Mouse (Mus musculus) forebrain, embryonic 10.5 days (tissue): ENCODE data around the gene Arid4a. TPM values are rescaled to one million over a fixed set of nuclear protein-coding genes. Genes with fewer than 3 reads are reported as not detected.
"Not testable (repeated sequence)": the region's sequence is repeated elsewhere in the genome, so short reads cannot be mapped to it uniquely, and the experiment has no call there.

Experiments used
- DNase-seq: peaks from one replicate; pipeline ENCODE4 v3.0.0-alpha.2; 2017; ENCODE audit warnings: low spot score; ENCODE audit errors: extremely low spot score
- H3K27ac ChIP-seq: fragments of 300-500 bp; sonication (generic); 2 replicates; pipeline ENCODE4 v1.5.1; 2016; ENCODE audit warnings: mild to moderate bottlenecking
- H3K27me3 ChIP-seq: fragments of 300-500 bp; sonication (generic); 2 replicates; pipeline ENCODE4 v1.6.1; 2016; ENCODE audit warnings: mild to moderate bottlenecking; ENCODE audit not compliant: poor library complexity, severe bottlenecking
- H3K36me3 ChIP-seq: fragments of 300-500 bp; sonication (generic); replicated peaks from 2 replicates; pipeline ENCODE4 v1.6.1; 2016; ENCODE audit warnings: mild to moderate bottlenecking, moderate library complexity
- H3K4me1 ChIP-seq: fragments of 300-500 bp; sonication (generic); 2 replicates; pipeline ENCODE4 v1.6.1; 2016
- H3K4me3 ChIP-seq: fragments of 300-500 bp; sonication (generic); 2 replicates; pipeline ENCODE4 v1.5.1; 2016; ENCODE audit warnings: mild to moderate bottlenecking, moderate library complexity
- H3K9me3 ChIP-seq: fragments of 300-500 bp; sonication (generic); 2 replicates; pipeline ENCODE4 v1.6.1; 2016; ENCODE audit warnings: mild to moderate bottlenecking, moderate library complexity
- WGBS: fragments of 180-500 bp; shearing (Covaris S2); methylation state at CpG from one replicate; pipeline ENCODE4 v1.1.7; 2016; 5-methylcytosine and 5-hydroxymethylcytosine counted together
- polyA plus RNA-seq: library from polyadenylated mRNA; unstranded; fragments of >200 nt; fragmentation: Nextera tagmentation; extraction: Ambion mirVana; gene quantifications from 2 replicates; pipeline ENCODE4 v1.2.1, GENCODE M21; 2016

Gene Arid4a
- polyA plus RNA-seq, 1 experiment from 2014 or later: 28.3 TPM

DNA sequence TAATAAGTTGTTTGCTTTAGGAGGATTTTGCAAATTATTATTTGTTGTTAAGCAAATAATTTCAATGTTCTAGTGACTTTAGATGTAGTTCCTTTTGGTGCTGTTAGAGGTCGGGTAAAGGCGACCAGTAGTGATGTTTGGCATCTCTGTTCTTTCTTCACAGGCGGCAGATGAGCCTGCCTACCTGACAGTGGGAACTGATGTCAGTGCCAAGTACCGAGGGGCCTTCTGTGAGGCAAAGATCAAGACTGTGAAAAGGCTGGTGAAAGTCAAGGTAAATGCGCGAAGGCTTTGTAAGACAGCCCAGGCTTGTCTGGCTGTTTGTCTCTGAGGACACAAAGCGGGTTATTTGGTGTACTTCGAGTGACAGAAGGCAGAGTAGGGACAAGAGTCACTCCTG, 3.4 kb downstream of the Arid4a start:
- DNase-seq: no peak
- Histone ChIP-seq H3K4me1 (peaks cover 17% of the 10 kb centered on the region), H3K36me3 (peaks cover 51% of the 10 kb centered on the region), H3K27ac (no peak overlapping the region), H3K9me3 (no peaks in the 10 kb centered on the region), H3K4me3 (no peak overlapping the region), H3K27me3 (no peaks in the 10 kb centered on the region)
- WGBS: 94% methylated on average over 8 of the region's 8 CpGs

GRCm38 (mm10) chr12:71024411-71024810, 8.6 kb downstream of the Arid4a start:
- WGBS: 97% methylated on average over 10 of the region's 10 CpGs
- Histone ChIP-seq H3K4me1 (no peaks in the 10 kb centered on the region), H3K27me3 (no peaks in the 10 kb centered on the region), H3K27ac (no peak overlapping the region), H3K4me3 (no peak overlapping the region), H3K9me3 (no peaks in the 10 kb centered on the region), H3K36me3 (peaks cover 95% of the 10 kb centered on the region)
- DNase-seq: no peak

- H3K36me3 ChIP-seq: peaks cover 86% of the 10 kb centered on the region
- H3K27ac ChIP-seq, H3K4me3 ChIP-seq, H3K4me1 ChIP-seq, H3K27me3 ChIP-seq, DNase-seq, H3K9me3 ChIP-seq: not testable (repeated sequence)
- 95% methylated on average over 8 of the region's 8 CpGs for WGBS
These were observed 12.5 kb downstream of the Arid4a start for GRCm38 (mm10) chr12:71028265-71028664.

- H3K36me3 ChIP-seq: peaks cover 75% of the 10 kb centered on the region
These were observed 14.5 kb downstream of the Arid4a start for GRCm38 (mm10) chr12:71030260-71030659.

DNA sequence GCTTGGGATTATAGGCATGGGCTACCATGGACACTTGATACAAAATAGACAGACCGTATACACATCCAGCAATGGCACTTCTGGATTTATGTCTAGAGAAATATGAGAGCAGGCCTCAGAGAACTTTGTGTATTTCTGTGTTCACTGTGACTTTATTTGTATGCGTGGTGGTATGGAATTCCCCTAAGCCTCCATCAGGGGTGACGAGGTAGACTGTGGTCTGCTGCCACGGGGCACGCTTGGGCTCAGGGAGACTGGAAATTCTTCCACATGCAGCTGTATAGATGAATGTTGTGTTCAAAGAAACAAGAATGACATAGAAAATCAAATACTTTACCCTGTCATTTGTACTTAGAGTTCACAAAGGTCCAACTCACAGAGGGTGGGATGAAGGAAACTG, 14.9 kb downstream of the Arid4a start:
- Histone ChIP-seq H3K4me1 (no peaks in the 10 kb centered on the region), H3K27ac (no peak overlapping the region), H3K36me3 (peaks cover 71% of the 10 kb centered on the region), H3K9me3 (no peaks in the 10 kb centered on the region), H3K27me3 (no peaks in the 10 kb centered on the region), H3K4me3 (no peak overlapping the region)
- 97% methylated on average over 5 of the region's 5 CpGs for WGBS
- no peak for DNase-seq

More at GRCm38 (mm10) chr12:71030260-71030659, 14.5 kb downstream of the Arid4a start:
- Histone ChIP-seq H3K4me3 (no peak overlapping the region), H3K9me3 (no peaks in the 10 kb centered on the region), H3K27ac (no peak overlapping the region), H3K27me3 (no peaks in the 10 kb centered on the region), H3K4me1 (no peaks in the 10 kb centered on the region)
- 96% methylated on average over 8 of the region's 8 CpGs for WGBS
- no peak for DNase-seq

DNA sequence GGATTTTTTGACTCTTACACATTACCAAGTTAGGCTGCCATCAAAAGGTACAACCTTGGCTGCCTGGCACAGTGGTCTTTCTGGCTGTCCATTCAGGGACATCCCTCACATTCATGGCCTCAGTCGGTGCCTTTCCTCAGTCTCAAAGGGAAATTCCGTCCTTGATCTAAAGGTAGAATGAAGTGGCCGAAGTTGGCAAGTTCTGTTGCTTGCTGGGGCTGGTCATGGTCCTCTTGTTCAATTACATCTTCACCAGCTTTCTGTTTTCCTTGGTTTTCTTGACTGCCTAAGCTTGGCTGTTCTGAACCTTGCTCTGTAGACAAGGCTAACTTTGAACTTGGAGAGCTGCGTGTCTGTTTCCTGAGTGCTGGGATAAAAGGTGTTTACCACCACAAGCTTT, 20.0 kb downstream of the Arid4a start:
- Histone ChIP-seq H3K36me3 (peaks cover 74% of the 10 kb centered on the region), H3K9me3 (no peaks in the 10 kb centered on the region), H3K4me3 (no peak overlapping the region), H3K4me1 (no peaks in the 10 kb centered on the region), H3K27ac (no peak overlapping the region), H3K27me3 (no peaks in the 10 kb centered on the region)
- 88% methylated on average over 4 of the region's 4 CpGs for WGBS
- DNase-seq: no peak

- Histone ChIP-seq H3K9me3 (no peaks in the 10 kb centered on the region), H3K4me1 (no peaks in the 10 kb centered on the region), H3K36me3 (peaks cover 79% of the 10 kb centered on the region), H3K27ac (no peak overlapping the region), H3K27me3 (no peaks in the 10 kb centered on the region), H3K4me3 (no peak overlapping the region)
- no peak for DNase-seq
- 92% methylated on average over 12 of the region's 12 CpGs for WGBS
These were observed 21.1 kb downstream of the Arid4a start for GRCm38 (mm10) chr12:71036729-71037404.

DNA sequence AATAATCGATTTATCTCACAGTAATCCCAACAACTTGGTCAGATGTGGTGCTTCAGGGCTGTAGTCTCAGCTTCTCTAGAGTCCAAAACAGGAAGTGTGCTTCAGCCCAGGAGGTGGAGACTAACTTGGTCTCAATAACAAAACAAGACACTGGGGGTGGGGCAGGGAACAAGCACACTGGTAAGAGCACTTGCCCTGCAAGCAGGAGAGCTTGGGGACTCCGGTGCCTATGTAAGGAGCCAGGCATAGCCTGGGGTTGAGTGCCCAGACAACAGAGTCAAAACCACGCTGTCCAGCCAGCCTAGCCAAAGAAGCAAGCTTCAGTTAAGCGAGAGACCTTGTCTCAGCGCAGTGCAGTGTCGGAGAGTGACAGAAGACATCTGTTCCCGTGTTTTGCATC, 24.7 kb downstream of the Arid4a start:
- Histone ChIP-seq H3K9me3 (no peaks in the 10 kb centered on the region), H3K4me3 (no peak overlapping the region), H3K27ac (no peak overlapping the region), H3K4me1 (no peaks in the 10 kb centered on the region), H3K36me3 (peaks cover 88% of the 10 kb centered on the region), H3K27me3 (no peaks in the 10 kb centered on the region)
- DNase-seq: no peak
- 89% methylated on average over 7 of the region's 7 CpGs for WGBS

- no peaks in the 10 kb centered on the region for H3K9me3 ChIP-seq
- no peak overlapping the region for H3K27ac ChIP-seq
- peaks cover 2% of the 10 kb centered on the region; the same call in 1 of the 2 replicates for H3K4me1 ChIP-seq
- 98% methylated on average over 1 of the region's 1 CpGs for WGBS
- no peak overlapping the region for H3K4me3 ChIP-seq
- H3K36me3 ChIP-seq: peaks cover 91% of the 10 kb centered on the region
- no peak for DNase-seq
- H3K27me3 ChIP-seq: no peaks in the 10 kb centered on the region
These were observed 26.7 kb downstream of the Arid4a start for GRCm38 (mm10) chr12:71042451-71042850.

DNA sequence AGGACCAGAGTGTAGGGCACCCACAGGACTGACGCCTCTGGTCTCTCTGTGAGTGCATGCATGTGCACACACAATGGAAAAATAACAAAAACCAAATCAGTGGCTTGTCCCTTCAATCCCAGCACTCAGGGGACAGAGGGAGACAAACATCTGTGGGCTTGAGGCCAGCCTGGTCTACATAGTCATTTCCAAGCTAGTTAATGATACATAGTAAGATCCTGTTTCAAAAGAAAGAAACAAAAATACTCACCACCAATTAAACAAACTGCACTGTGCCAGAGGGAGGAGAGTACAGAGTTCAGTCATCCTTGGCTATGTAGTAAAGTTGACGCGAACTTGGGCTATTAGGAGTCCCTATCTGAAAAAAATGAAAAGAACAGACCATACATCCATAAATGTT, 27.8 kb downstream of the Arid4a start:
- DNase-seq: no peak
- WGBS: 90% methylated on average over 3 of the region's 3 CpGs
- no peak overlapping the region for H3K4me3 ChIP-seq
- H3K27ac ChIP-seq: no peak overlapping the region
- H3K36me3 ChIP-seq: peaks cover 83% of the 10 kb centered on the region
- H3K9me3 ChIP-seq: no peaks in the 10 kb centered on the region
- no peaks in the 10 kb centered on the region for H3K27me3 ChIP-seq
- H3K4me1 ChIP-seq: peaks cover 10% of the 10 kb centered on the region; the same call in 1 of the 2 replicates

- 97% methylated on average over 2 of the region's 2 CpGs for WGBS
- Histone ChIP-seq H3K4me1 (peaks cover 10% of the 10 kb centered on the region; the same call in 1 of the 2 replicates), H3K4me3 (no peak overlapping the region), H3K27me3 (no peaks in the 10 kb centered on the region), H3K9me3 (no peaks in the 10 kb centered on the region), H3K36me3 (peaks cover 74% of the 10 kb centered on the region), H3K27ac (no peak overlapping the region)
- no peak for DNase-seq
These were observed 28.7 kb downstream of the Arid4a start for GRCm38 (mm10) chr12:71044488-71044887.

- WGBS: 93% methylated on average over 4 of the region's 4 CpGs
- Histone ChIP-seq H3K9me3 (no peaks in the 10 kb centered on the region), H3K4me3 (no peak overlapping the region), H3K36me3 (peaks cover 57% of the 10 kb centered on the region), H3K27ac (no peak overlapping the region), H3K27me3 (no peaks in the 10 kb centered on the region), H3K4me1 (peaks cover 10% of the 10 kb centered on the region; the same call in 1 of the 2 replicates)
- no peak for DNase-seq
These were observed 30.7 kb downstream of the Arid4a start for GRCm38 (mm10) chr12:71046501-71046900.

GRCm38 (mm10) chr12:71047473-71048078, 31.8 kb downstream of the Arid4a start:
- peaks cover 49% of the 10 kb centered on the region for H3K36me3 ChIP-seq
- no peaks in the 10 kb centered on the region for H3K27me3 ChIP-seq
- H3K4me1 ChIP-seq: peaks cover 10% of the 10 kb centered on the region; the same call in 1 of the 2 replicates
- peak overlapping the region; percentile 78; the same call in 1 of the 2 replicates for H3K27ac ChIP-seq
- peak overlapping the region; percentile 8; the same call in 1 of the 2 replicates for H3K4me3 ChIP-seq
- no peaks in the 10 kb centered on the region for H3K9me3 ChIP-seq
- no peak for DNase-seq
- 91% methylated on average over 8 of the region's 8 CpGs for WGBS
